ENCODE assay signal across 12 mouse cellular contexts in genomic region chr1:176986275-176986674, GRCm38 (mm10).
A peak's percentile ranks its signal among the peaks of the same experiment; 100 is the strongest.
DNase-seq lines count a peak whose midpoint lies in the region; ATAC-seq lines count a peak whose summit lies in the region.
"Had no signal": no experiment of that assay in that cellular context is flagged by ENCODE, and none has a peak within 500 bp of the region (broad histone marks: within the 10 kb centered on the region; RNA-seq: fewer than 3 reads in every experiment).

No protein-coding gene starts in this region.

- ATAC-seq in midbrain, embryonic 13.5 days, result 0 out of 2 replicates have a peak, but pooled peaks have one; percentile 7
- ATAC-seq in midbrain, embryonic 16.5 days, result no peak
- ATAC-seq in monocyte, adult 5-6 weeks (replicated peaks; ENCODE audit: insufficient number of reproducible peaks, low FRiP score, low TSS enrichment, poor library complexity, severe bottlenecking), result 0 out of 2 replicates have a peak, but pooled peaks have one; percentile 25

- H3K9ac ChIP-seq in midbrain, embryonic 13.5 days (replicated peaks), result no peak overlapping the region
- H3K9ac ChIP-seq in midbrain, embryonic 16.5 days (ENCODE audit: low read depth, low read length), result no peak overlapping the region
- H3K9ac ChIP-seq: hindbrain, embryonic 14.5 days; limb, embryonic 13.5 days; lung, embryonic 15.5 days had no signal

- peak overlapping the region; percentile 7; the same call in 1 of the 2 replicates for H3K27ac ChIP-seq in heart, embryonic 10.5 days
- no peak overlapping the region for H3K27ac ChIP-seq in midbrain, embryonic 13.5 days
- H3K27ac ChIP-seq in midbrain, embryonic 16.5 days (ENCODE audit: low read length), result no peak overlapping the region
- H3K27ac ChIP-seq: hindbrain, embryonic 14.5 days; limb, embryonic 13.5 days; lung, embryonic 15.5 days had no signal

- H3K36me3 ChIP-seq in heart, embryonic 10.5 days, result no peaks in the 10 kb centered on the region
- H3K36me3 ChIP-seq in midbrain, embryonic 13.5 days, result no peaks in the 10 kb centered on the region
- H3K36me3 ChIP-seq in midbrain, embryonic 16.5 days (ENCODE audit: control insufficient read depth, insufficient read depth, low read length), result no peaks in the 10 kb centered on the region
- H3K36me3 ChIP-seq: limb, embryonic 13.5 days; lung, embryonic 15.5 days had no signal

- H3K4me2 ChIP-seq in midbrain, embryonic 13.5 days (replicated peaks), result no peak overlapping the region
- H3K4me2 ChIP-seq in midbrain, embryonic 16.5 days (ENCODE audit: low read length), result no peak overlapping the region
- H3K4me2 ChIP-seq: hindbrain, embryonic 14.5 days; limb, embryonic 13.5 days; lung, embryonic 15.5 days had no signal

- 69% methylated on average over 6 of the region's 6 CpGs for WGBS in heart, embryonic 10.5 days
- 50% methylated on average over 6 of the region's 6 CpGs for WGBS in midbrain, embryonic 13.5 days
- 48% methylated on average over 6 of the region's 6 CpGs for WGBS in midbrain, embryonic 16.5 days

- no peak overlapping the region for H3K4me3 ChIP-seq in heart, embryonic 10.5 days
- H3K4me3 ChIP-seq in midbrain, embryonic 13.5 days (replicated peaks), result no peak overlapping the region
- H3K4me3 ChIP-seq in midbrain, embryonic 16.5 days (ENCODE audit: low read depth, low read length), result no peak overlapping the region
- H3K4me3 ChIP-seq: limb, embryonic 13.5 days; lung, embryonic 15.5 days had no signal

- no peaks in the 10 kb centered on the region for H3K27me3 ChIP-seq in heart, embryonic 10.5 days (ENCODE audit: insufficient read depth, poor library complexity, severe bottlenecking)
- H3K27me3 ChIP-seq in midbrain, embryonic 13.5 days, result no peaks in the 10 kb centered on the region
- H3K27me3 ChIP-seq in midbrain, embryonic 16.5 days (ENCODE audit: control insufficient read depth, insufficient read depth, low read depth, low read length), result no peaks in the 10 kb centered on the region
- H3K27me3 ChIP-seq: limb, embryonic 13.5 days; lung, embryonic 15.5 days had no signal

- no peaks in the 10 kb centered on the region for H3K9me3 ChIP-seq in heart, embryonic 10.5 days
- no peaks in the 10 kb centered on the region for H3K9me3 ChIP-seq in midbrain, embryonic 13.5 days
- no peaks in the 10 kb centered on the region for H3K9me3 ChIP-seq in midbrain, embryonic 16.5 days (replicated peaks; ENCODE audit: control insufficient read depth, low read length, poor library complexity, severe bottlenecking)
- H3K9me3 ChIP-seq: limb, embryonic 13.5 days; lung, embryonic 15.5 days had no signal

- H3K4me1 ChIP-seq in heart, embryonic 10.5 days, result peaks cover 61% of the 10 kb centered on the region
- peaks cover 35% of the 10 kb centered on the region for H3K4me1 ChIP-seq in midbrain, embryonic 13.5 days (replicated peaks)
- peaks cover 7% of the 10 kb centered on the region; the same call in 1 of the 2 replicates for H3K4me1 ChIP-seq in midbrain, embryonic 16.5 days (ENCODE audit: control insufficient read depth, insufficient read depth, low read length)

- DNase-seq in heart, embryonic 10.5 days (ENCODE audit: low spot score), result no peak
- DNase-seq in heart, adult 11 months, result no peak
- peak; percentile 63 for DNase-seq in brain, adult 2 months (ENCODE audit: low read depth, low spot score)
- DNase-seq in kidney, adult 11 months, result no peak
- no peak for DNase-seq in gastrocnemius, postnatal 4 days (ENCODE audit: low spot score in 2 of 2)
- DNase-seq: adrenal gland, adult 8-10 months had no signal
